Mouse (Mus musculus): ENCODE results near the gene Lyrm1. TPM values are rescaled to one million over a fixed set of nuclear protein-coding genes. Genes with fewer than 3 reads are reported as not detected.
A peak's percentile ranks its signal among the peaks of the same experiment; 100 is the strongest.

Gene Lyrm1
- total RNA-seq (2014; fragmentation: Nextera tagmentation): 6.2 and 19.4 TPM in 2 replicates
- 3.8 and 5.0 TPM in 2 replicates for total RNA-seq (2017)

- ATAC-seq (replicated peaks; ENCODE audit: poor library complexity, severe bottlenecking): peak; percentile 84
Measured at GRCm38 (mm10) chr7:119895639-119896512, at the start of gene Lyrm1, which contains the start of gene Dcun1d3. Gene Lyrm1 (plus strand): TSS chr7:119895861. Gene Dcun1d3 (minus strand): TSS chr7:119896298.

GRCm38 (mm10) chr7:119847396-119847795 is 48.3 kb upstream of the Lyrm1 start:
- no peak for ATAC-seq (replicated peaks; ENCODE audit: poor library complexity, severe bottlenecking)

GRCm38 (mm10) chr7:119849096-119849495 is 46.6 kb upstream of the Lyrm1 start:
- ATAC-seq (replicated peaks; ENCODE audit: poor library complexity, severe bottlenecking): peak; percentile 79

- ATAC-seq (replicated peaks; ENCODE audit: poor library complexity, severe bottlenecking): no peak
Measured at GRCm38 (mm10) chr7:119850737-119851136, 44.9 kb upstream of the Lyrm1 start.

GRCm38 (mm10) chr7:119852494-119852893 is 43.2 kb upstream of the Lyrm1 start:
- no peak for ATAC-seq (replicated peaks; ENCODE audit: poor library complexity, severe bottlenecking)

GRCm38 (mm10) chr7:119853186-119853585 is 42.5 kb upstream of the Lyrm1 start:
- no peak for ATAC-seq (replicated peaks; ENCODE audit: poor library complexity, severe bottlenecking)

GRCm38 (mm10) chr7:119854362-119854761 is 41.3 kb upstream of the Lyrm1 start:
- no peak for ATAC-seq (replicated peaks; ENCODE audit: poor library complexity, severe bottlenecking)

- no peak for ATAC-seq (replicated peaks; ENCODE audit: poor library complexity, severe bottlenecking)
Measured at GRCm38 (mm10) chr7:119855031-119855430, 40.6 kb upstream of the Lyrm1 start.

GRCm38 (mm10) chr7:119859476-119859875 is 36.2 kb upstream of the Lyrm1 start:
- ATAC-seq (replicated peaks; ENCODE audit: poor library complexity, severe bottlenecking): peak; percentile 8; the same call in 1 of the 2 replicates

GRCm38 (mm10) chr7:119860116-119860515 is 35.5 kb upstream of the Lyrm1 start:
- ATAC-seq (replicated peaks; ENCODE audit: poor library complexity, severe bottlenecking): no peak

GRCm38 (mm10) chr7:119860554-119860953 is 35.1 kb upstream of the Lyrm1 start:
- no peak for ATAC-seq (replicated peaks; ENCODE audit: poor library complexity, severe bottlenecking)

- no peak for ATAC-seq (replicated peaks; ENCODE audit: poor library complexity, severe bottlenecking)
Measured at GRCm38 (mm10) chr7:119860971-119861334, 34.7 kb upstream of the Lyrm1 start.

GRCm38 (mm10) chr7:119861335-119862091 is 34.1 kb upstream of the Lyrm1 start:
- peak; percentile 75 for ATAC-seq (replicated peaks; ENCODE audit: poor library complexity, severe bottlenecking)

GRCm38 (mm10) chr7:119862167-119862566 is 33.5 kb upstream of the Lyrm1 start:
- ATAC-seq (replicated peaks; ENCODE audit: poor library complexity, severe bottlenecking): no peak

GRCm38 (mm10) chr7:119864500-119864899 is 31.2 kb upstream of the Lyrm1 start:
- no peak for ATAC-seq (replicated peaks; ENCODE audit: poor library complexity, severe bottlenecking)

GRCm38 (mm10) chr7:119866136-119866535 is 29.5 kb upstream of the Lyrm1 start:
- no peak for ATAC-seq (replicated peaks; ENCODE audit: poor library complexity, severe bottlenecking)

- no peak for ATAC-seq (replicated peaks; ENCODE audit: poor library complexity, severe bottlenecking)
Measured at GRCm38 (mm10) chr7:119872204-119872603, 23.5 kb upstream of the Lyrm1 start.

- no peak for ATAC-seq (replicated peaks; ENCODE audit: poor library complexity, severe bottlenecking)
Measured at GRCm38 (mm10) chr7:119873050-119873449, 22.6 kb upstream of the Lyrm1 start.

GRCm38 (mm10) chr7:119875776-119876440 is 19.8 kb upstream of the Lyrm1 start:
- ATAC-seq (replicated peaks; ENCODE audit: poor library complexity, severe bottlenecking): no peak

GRCm38 (mm10) chr7:119879171-119879570 is 16.5 kb upstream of the Lyrm1 start:
- ATAC-seq (replicated peaks; ENCODE audit: poor library complexity, severe bottlenecking): peak; percentile 97

GRCm38 (mm10) chr7:119880345-119880744 is 15.3 kb upstream of the Lyrm1 start:
- peak; percentile 68 for ATAC-seq (replicated peaks; ENCODE audit: poor library complexity, severe bottlenecking)
